Mouse (Mus musculus): ENCODE measurements around the gene Lsm14a. TPM values are rescaled to one million over a fixed set of nuclear protein-coding genes. Genes with fewer than 3 reads are reported as not detected.

Gene Lsm14a
- total RNA-seq (2014; rRNA removed) (38.5 and 42.1 TPM in 2 replicates), polyA plus RNA-seq (2015; fragmentation: Nextera tagmentation; extraction: Ambion mirVana) (32.9 and 45.8 TPM in 2 replicates)

GRCm38 (mm10) chr7:34393215-34393614 lies at the start of gene Lsm14a:
Gene Lsm14a, minus strand, starts transcription at chr7:34393315.
- no peaks in the 10 kb centered on the region for H3K27me3 ChIP-seq (ENCODE audit: insufficient read depth, low read length)
- no peak for TF ChIP-seq CTCF (IDR thresholded peaks at IDR 0.05; ENCODE audit: low read depth)
- H3K9me3 ChIP-seq (ENCODE audit: low read length): no peaks in the 10 kb centered on the region
- no peak within 1 kb of the TSS for H3K9ac ChIP-seq
- no peak for ATAC-seq
- H3K4me2 ChIP-seq (ENCODE audit: low read depth): no peak within 1 kb of the TSS
- H3K4me1 ChIP-seq (ENCODE audit: insufficient read depth): 0 out of 2 replicates have a peak, but pooled peaks cover 7% of the 10 kb centered on the region
- no peak within 1 kb of the TSS for H3K27ac ChIP-seq (ENCODE audit: low read depth, low read length)
- DNase-seq: no peak
- no peak within 1 kb of the TSS for H3K4me3 ChIP-seq (ENCODE audit: low read depth, low read length)
- H3K36me3 ChIP-seq (ENCODE audit: insufficient read depth): no peaks in the 10 kb centered on the region

- H3K36me3 ChIP-seq (ENCODE audit: insufficient read depth): no peaks in the 10 kb centered on the region
- 36% methylated on average over 6 of the region's 6 CpGs for WGBS
- no peaks in the 10 kb centered on the region for H3K9me3 ChIP-seq (ENCODE audit: low read length)
- no peak overlapping the region for H3K4me2 ChIP-seq (ENCODE audit: low read depth)
- H3K27me3 ChIP-seq (ENCODE audit: insufficient read depth, low read length): no peaks in the 10 kb centered on the region
- H3K4me3 ChIP-seq (ENCODE audit: low read depth, low read length): no peak overlapping the region
- no peaks in the 10 kb centered on the region for H3K4me1 ChIP-seq (ENCODE audit: insufficient read depth)
- DNase-seq (peak; percentile 70), ATAC-seq (peak; percentile 34)
- no peak overlapping the region for H3K9ac ChIP-seq
- H3K27ac ChIP-seq (ENCODE audit: low read depth, low read length): no peak overlapping the region
- TF ChIP-seq CTCF (IDR thresholded peaks at IDR 0.05; ENCODE audit: low read depth): peak; percentile 71
Measured at GRCm38 (mm10) chr7:34438903-34439302, 45.8 kb upstream of the Lsm14a start.

GRCm38 (mm10) chr7:34433597-34433996 lies 40.5 kb upstream of the Lsm14a start:
- Histone ChIP-seq H3K9me3 (ENCODE audit: low read length) (no peaks in the 10 kb centered on the region), H3K4me2 (ENCODE audit: low read depth) (no peak overlapping the region), H3K27me3 (ENCODE audit: insufficient read depth, low read length) (no peaks in the 10 kb centered on the region), H3K36me3 (ENCODE audit: insufficient read depth) (no peaks in the 10 kb centered on the region), H3K4me1 (ENCODE audit: insufficient read depth) (no peaks in the 10 kb centered on the region), H3K4me3 (ENCODE audit: low read depth, low read length) (no peak overlapping the region), H3K9ac (no peak overlapping the region), H3K27ac (ENCODE audit: low read depth, low read length) (no peak overlapping the region)
- 92% methylated on average over 1 of the region's 1 CpGs for WGBS
- DNase-seq: no peak
- peak; percentile 9; the same call in 1 of the 2 replicates for TF ChIP-seq CTCF (IDR thresholded peaks at IDR 0.05; ENCODE audit: low read depth)
- ATAC-seq: no peak

- H3K9ac ChIP-seq: no peak overlapping the region
- H3K36me3 ChIP-seq (ENCODE audit: insufficient read depth): no peaks in the 10 kb centered on the region
- H3K9me3 ChIP-seq (ENCODE audit: low read length): no peaks in the 10 kb centered on the region
- H3K27ac ChIP-seq (ENCODE audit: low read depth, low read length): no peak overlapping the region
- no peaks in the 10 kb centered on the region for H3K4me1 ChIP-seq (ENCODE audit: insufficient read depth)
- no peak overlapping the region for H3K4me3 ChIP-seq (ENCODE audit: low read depth, low read length)
- WGBS: 94% methylated on average over 2 of the region's 2 CpGs
- TF ChIP-seq CTCF (IDR thresholded peaks at IDR 0.05; ENCODE audit: low read depth): no peak
- no peaks in the 10 kb centered on the region for H3K27me3 ChIP-seq (ENCODE audit: insufficient read depth, low read length)
- no peak for ATAC-seq
- no peak overlapping the region for H3K4me2 ChIP-seq (ENCODE audit: low read depth)
- DNase-seq: no peak
Measured at GRCm38 (mm10) chr7:34421201-34421600, 28.1 kb upstream of the Lsm14a start.

GRCm38 (mm10) chr7:34407492-34407891 lies 14.4 kb upstream of the Lsm14a start:
- Histone ChIP-seq H3K27me3 (ENCODE audit: insufficient read depth, low read length) (no peaks in the 10 kb centered on the region), H3K27ac (ENCODE audit: low read depth, low read length) (no peak overlapping the region), H3K9me3 (ENCODE audit: low read length) (no peaks in the 10 kb centered on the region), H3K4me1 (ENCODE audit: insufficient read depth) (no peaks in the 10 kb centered on the region), H3K9ac (no peak overlapping the region), H3K4me2 (ENCODE audit: low read depth) (peak overlapping the region; percentile 34), H3K36me3 (ENCODE audit: insufficient read depth) (no peaks in the 10 kb centered on the region), H3K4me3 (ENCODE audit: low read depth, low read length) (no peak overlapping the region)
- TF ChIP-seq CTCF (IDR thresholded peaks at IDR 0.05; ENCODE audit: low read depth): peak; percentile 95
- ATAC-seq (peak; percentile 74), DNase-seq (peak; percentile 76)
- WGBS: 11% methylated on average over 8 of the region's 8 CpGs

GRCm38 (mm10) chr7:34403876-34404275 lies 10.8 kb upstream of the Lsm14a start:
- DNase-seq: no peak
- Histone ChIP-seq H3K9ac (no peak overlapping the region), H3K36me3 (ENCODE audit: insufficient read depth) (no peaks in the 10 kb centered on the region), H3K27me3 (ENCODE audit: insufficient read depth, low read length) (no peaks in the 10 kb centered on the region), H3K27ac (ENCODE audit: low read depth, low read length) (no peak overlapping the region), H3K4me1 (ENCODE audit: insufficient read depth) (no peaks in the 10 kb centered on the region), H3K9me3 (ENCODE audit: low read length) (no peaks in the 10 kb centered on the region), H3K4me3 (ENCODE audit: low read depth, low read length) (no peak overlapping the region), H3K4me2 (ENCODE audit: low read depth) (no peak overlapping the region)
- no peak for ATAC-seq
- 83% methylated on average over 11 of the region's 11 CpGs for WGBS
- no peak for TF ChIP-seq CTCF (IDR thresholded peaks at IDR 0.05; ENCODE audit: low read depth)

- peak; percentile 14; the same call in 1 of the 2 replicates for TF ChIP-seq CTCF (IDR thresholded peaks at IDR 0.05; ENCODE audit: low read depth)
- DNase-seq: no peak
Measured at GRCm38 (mm10) chr7:34400070-34400469, 7.0 kb upstream of the Lsm14a start.

More at GRCm38 (mm10) chr7:34400070-34400469, 7.0 kb upstream of the Lsm14a start:
- Histone ChIP-seq H3K4me1 (ENCODE audit: insufficient read depth) (no peaks in the 10 kb centered on the region), H3K36me3 (ENCODE audit: insufficient read depth) (no peaks in the 10 kb centered on the region), H3K27ac (ENCODE audit: low read depth, low read length) (no peak overlapping the region), H3K27me3 (ENCODE audit: insufficient read depth, low read length) (no peaks in the 10 kb centered on the region), H3K4me3 (ENCODE audit: low read depth, low read length) (no peak overlapping the region), H3K4me2 (ENCODE audit: low read depth) (no peak overlapping the region), H3K9me3 (ENCODE audit: low read length) (no peaks in the 10 kb centered on the region), H3K9ac (no peak overlapping the region)
- WGBS: 43% methylated on average over 3 of the region's 4 CpGs
- no peak for ATAC-seq

Data from forebrain, postnatal 0 days (tissue).